Mouse (Mus musculus) heart, postnatal 25 days (tissue): ENCODE data around the gene Sh3bgrl2. TPM values are rescaled to one million over a fixed set of nuclear protein-coding genes. Genes with fewer than 3 reads are reported as not detected.

ENCODE experiments used
- DNase-seq: peaks from one replicate; pipeline ENCODE4 v3.0.0; 2022; ENCODE audit warnings: low spot score
- intact Hi-C: fragments of 180-260 bp; cut with DNase I; formaldehyde crosslinking; loops from one replicate; pipeline ENCODE4 v1.15.1; 2025
- total RNA-seq, 2 experiments: library from RNA; stranded (reverse); gene quantifications; 2 replicates each; pipeline ENCODE4 v1.2.3; 2021

The Sh3bgrl2 gene
- total RNA-seq, 2 experiments from 2014 or later, result 3.9 to 4.8 TPM

DNA sequence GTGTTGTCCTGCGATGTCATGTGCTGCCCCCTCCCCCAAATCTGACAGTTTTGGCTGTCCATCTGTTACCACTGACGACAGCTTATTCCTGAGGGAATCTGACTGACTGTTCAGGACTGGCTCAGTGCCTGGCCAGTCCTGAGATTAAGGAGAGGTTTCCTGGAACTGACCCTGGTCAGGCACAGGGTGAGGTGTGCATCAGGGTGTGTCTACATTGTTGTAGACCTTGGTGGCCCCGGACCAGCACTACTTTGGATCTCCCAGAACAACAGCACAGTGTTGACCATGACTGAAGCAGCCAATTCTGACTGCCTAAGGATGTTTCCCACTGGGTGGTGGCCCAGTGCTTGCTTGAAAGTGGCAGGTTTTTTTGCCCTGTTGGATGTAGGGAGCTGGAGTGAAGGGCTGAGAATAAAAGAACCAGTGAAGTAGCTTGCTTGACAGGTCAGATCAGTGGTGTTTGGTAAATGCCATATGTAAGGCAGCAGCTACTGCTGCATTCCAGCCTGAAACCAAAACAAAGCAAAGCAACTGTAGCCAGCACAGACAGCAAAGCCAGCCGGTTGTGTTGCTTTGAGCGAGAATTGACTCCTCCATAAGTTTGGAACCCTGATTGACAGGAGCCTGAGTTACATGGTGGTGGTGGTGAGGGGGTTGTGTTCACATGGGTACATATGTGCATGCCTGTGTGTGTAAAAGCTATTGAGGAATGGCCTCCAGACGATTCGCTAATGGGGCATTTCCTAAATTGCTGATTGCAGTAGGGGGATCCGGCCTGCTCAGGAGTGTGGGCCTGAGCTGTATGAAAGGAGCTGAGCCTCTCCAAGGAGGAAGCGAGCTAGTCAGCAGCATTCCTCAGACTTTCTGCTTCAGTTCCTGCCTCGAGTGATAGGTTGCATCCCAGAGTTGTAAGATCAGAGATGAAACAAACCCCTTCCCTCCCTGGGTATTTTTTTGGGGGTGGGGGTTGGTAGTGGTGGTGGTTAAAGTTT is 8.9 kb downstream of the Sh3bgrl2 start:
- DNase-seq, result peak; percentile 41
- intact Hi-C loops, result no loop called here

DNA sequence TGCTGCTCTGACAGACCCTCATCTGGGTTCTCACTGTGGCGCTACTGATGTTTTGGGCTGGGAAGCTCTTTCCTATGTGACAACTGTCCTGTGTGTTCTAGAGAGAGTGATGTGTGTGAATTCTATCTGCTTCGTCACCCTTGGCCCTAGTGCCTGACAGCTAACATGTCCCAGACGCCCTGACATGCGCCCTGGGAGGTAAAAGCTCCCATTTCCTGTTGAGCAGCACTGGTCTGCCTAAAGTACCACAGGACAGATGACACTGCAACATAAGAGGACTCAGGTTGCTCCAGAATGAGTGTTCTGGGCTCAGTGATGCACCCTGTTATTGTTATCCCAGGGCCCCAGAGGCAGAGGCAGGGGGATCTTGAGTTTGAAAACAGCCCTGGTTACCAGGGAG is 12.5 kb downstream of the Sh3bgrl2 start:
- no peak for DNase-seq
- intact Hi-C loops, result no loop called here

DNA sequence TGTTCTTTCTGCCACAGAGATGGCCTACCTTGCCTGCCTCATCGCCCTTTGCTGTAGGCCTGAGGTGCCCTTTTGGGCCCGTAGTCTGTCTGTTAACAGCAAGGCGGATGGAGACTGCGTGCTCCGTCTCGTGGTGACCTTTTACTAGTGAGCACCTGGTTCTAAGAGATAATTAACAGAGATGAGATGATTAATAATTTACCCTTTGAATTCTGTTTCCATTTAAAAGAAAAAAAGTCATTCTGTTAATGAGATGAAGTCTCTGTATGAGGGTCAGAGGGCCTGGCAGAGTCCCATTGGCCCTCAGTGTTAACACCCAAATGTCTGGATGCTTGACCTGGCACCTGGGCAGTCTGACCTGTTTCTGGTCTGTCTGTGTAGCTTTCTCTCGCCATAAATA is 14.8 kb downstream of the Sh3bgrl2 start:
- DNase-seq, result no peak
- intact Hi-C loops, result no loop called here

DNA sequence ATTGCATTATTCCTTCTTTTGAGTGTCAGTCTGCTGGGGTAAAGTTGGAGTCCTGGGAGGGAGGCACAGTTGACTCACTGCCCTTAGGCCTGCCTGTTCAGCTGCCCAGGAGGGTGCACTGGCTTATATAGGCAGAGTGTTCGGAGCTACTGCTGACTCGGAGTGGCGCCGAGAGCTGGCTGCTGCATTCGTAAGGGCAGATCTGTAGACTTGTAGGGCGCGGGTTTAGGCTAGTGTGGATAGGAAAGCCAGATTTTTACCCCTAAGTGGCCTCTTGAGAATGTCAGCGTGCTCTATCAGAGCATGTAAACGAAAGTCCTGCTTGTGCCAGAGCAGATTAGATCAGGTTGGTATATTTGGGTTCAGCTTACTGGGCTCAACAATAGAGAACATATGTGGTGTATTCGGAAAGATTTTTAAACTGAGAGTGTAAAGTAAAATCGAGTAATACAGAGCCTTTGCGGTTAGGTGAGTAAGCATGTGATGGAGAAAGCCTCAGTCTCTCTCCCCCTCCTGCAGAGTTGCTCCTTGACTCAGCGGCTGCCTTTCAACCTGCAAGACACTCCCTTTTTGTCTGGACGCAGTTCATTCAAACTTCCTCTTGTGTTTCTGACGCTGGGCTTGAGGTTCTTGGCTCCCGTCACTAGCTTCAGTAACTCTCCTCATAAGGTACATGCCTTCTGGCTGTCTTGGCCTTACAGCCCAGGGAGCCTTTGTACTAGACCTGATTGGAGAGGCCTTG is 15.9 kb downstream of the Sh3bgrl2 start:
- intact Hi-C loops, result no loop called here
- DNase-seq, result no peak

DNA sequence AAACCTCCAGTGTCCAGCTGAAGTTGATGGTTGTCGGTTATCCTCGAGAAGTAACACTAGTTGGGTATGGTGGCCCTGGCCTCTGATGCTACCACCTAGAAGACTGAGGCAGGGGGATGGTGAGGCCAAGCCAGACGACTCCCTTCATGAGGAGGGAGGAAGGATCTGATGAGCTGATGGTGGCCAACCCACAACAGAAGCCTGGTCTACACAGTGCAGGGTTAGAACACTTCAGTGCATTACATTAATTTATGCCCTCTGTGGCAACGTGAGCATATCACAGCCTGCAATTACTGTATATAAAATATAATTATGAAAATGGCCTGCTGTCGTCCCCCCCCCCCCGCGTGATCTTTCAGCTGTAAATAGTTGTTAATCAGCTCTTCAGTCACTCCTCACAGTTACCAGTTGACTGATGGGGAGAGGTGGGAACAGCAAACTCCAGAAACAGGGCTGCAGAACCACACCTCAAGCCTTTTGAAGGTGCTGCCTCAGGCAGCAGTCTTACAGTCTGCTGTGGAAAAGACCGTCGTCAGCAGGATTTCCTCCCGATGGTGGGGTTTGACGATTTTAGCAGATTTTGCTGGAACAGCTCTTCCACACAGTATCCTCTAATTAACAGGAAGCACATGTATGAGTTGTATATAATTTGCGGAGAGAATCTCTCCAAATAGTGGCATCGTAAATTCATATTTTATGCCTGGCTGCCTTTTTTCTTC is 17.0 kb downstream of the Sh3bgrl2 start:
- no peak for DNase-seq
- intact Hi-C loops, result no loop called here

DNA sequence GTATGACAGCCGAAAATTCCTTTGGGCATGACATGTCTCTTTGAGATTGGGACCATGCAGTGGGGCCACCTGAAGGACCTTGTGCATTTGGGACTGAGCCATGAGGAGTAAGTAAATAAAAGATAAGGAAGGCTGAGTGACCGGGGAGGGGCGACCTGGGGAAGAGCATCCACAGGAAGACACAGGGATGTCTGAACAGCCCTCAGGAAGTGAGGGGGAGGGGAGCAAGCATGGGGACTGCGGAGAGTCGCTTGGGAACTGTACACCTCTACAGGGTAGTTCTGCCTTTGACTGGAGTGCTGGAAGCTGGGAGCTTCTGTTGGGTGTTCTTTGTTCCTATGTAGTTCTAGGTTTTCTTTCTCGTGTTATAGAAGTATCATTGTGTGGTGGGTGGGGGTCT is 18.0 kb downstream of the Sh3bgrl2 start:
- no peak for DNase-seq
- intact Hi-C loops, result no loop called here

DNA sequence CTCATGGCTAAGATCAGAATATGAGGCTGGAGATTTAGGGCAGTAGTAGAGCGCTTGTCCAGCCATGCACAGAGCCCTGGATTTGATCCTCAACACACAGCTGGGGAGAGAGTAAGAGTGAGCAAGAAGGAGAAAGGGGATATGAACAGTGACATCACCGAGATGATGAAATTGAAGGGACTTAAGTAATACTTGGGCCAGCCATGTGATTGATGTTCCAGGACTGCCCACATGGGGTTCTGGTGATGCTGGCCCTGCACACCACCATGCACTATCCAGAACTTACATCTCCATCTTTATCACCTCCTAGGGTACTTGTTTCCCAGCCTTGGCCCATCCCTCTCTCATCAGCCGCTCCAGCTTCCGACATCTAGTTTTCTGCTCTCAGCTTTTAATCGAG is 20.0 kb downstream of the Sh3bgrl2 start:
- DNase-seq, result no peak
- intact Hi-C loops, result no loop called here

DNA sequence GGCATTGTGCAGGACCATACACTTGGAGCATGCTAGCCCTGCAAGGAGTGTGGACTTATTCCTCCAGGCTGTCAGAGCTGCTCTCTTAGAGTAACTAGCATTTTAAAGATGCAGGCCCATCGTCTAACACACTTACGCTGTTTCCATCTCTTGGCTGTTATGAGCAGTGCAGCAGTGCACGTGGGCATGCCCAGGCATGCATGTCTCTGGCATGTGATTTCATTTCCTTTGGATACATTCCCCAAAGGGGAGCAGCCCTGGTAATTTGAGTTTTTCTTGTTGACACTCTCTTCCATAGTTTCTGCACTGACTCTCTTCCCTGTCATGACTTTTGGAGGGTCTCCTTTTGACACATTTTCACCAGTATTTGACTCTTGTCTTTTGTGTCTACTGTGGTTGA is 20.8 kb downstream of the Sh3bgrl2 start:
- no peak for DNase-seq
- intact Hi-C loops, result no loop called here

DNA sequence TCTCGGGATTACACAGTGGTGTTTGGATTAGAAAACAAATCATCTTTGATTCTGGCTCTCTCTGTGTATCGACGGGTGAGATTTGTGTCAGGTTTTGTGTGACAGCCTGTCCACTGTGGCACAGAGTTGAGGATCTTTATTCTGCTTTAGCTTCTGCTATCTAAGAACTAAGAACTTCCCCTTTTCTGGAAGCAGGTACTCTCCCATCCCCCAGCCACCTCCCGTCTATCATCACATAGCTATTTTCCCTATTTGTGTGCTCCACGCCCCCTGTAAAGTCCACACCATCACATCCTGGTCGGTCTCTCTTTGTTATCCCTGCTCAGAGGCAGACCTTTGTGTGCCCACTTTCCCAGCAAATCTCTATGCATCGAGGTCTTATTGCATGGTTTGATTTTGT is 21.8 kb downstream of the Sh3bgrl2 start:
- intact Hi-C loops, result no loop called here
- no peak for DNase-seq

DNA sequence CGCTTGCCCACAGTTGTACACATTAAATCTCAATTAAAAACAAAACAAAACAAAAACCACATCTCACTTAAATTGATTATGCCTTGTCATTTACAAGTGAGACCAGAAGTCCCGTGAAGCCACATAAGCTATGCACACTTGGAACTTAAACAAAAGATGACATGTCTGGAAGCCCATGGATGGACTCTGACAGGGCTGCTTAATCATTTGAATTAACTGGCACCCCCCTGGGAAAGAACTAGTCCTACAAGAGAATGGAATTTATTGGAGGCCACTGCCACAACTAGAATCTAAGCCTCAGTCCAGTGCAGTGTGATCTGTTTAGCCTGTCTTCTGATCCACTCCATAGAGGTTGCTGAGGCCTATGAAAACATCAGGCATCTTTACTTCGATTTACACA is 23.2 kb downstream of the Sh3bgrl2 start:
- intact Hi-C loops, result no loop called here

DNA sequence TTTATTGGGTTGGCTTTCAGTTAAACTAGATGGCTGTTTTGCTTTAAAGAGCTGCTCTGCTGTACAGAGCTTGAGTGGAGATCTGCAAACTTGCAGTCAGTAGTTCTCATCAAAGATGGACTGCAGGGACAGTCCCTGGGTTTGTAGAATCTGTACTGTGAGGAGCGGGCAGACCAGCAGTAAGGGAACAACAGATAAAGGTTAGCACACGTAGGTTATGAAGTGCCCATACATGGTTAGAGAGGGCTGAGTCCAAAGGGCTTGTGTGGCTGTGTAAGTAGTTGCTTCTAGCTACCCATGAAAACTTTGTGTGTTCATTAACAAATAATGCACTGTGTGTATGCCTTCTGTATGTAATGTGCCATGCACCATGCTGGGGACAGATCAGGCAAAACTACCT is 24.2 kb downstream of the Sh3bgrl2 start:
- no peak for DNase-seq
- intact Hi-C loops, result no loop called here

More for the DNA sequence above, 23.2 kb downstream of the Sh3bgrl2 start:
- no peak for DNase-seq

DNA sequence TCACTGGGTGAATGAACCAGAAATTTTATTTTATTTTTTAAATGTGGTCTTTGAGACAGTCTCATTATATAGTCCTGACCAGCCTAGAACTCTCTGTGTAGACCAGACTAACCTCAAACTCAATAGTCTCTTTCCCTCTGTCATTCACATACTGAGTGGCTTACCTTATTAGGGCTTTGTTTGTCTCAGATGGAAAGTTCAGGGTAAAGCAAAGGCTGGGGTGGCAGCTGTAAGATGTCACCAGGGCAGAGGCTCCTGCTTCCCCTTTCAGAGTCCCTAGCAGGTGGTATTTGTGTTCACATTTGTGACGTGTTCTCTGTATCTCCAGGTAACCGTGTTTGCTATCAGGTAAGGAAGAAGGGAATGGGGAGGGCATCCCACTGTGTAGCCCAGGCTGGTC is 24.7 kb downstream of the Sh3bgrl2 start:
- DNase-seq, result no peak
- intact Hi-C loops, result no loop called here

DNA sequence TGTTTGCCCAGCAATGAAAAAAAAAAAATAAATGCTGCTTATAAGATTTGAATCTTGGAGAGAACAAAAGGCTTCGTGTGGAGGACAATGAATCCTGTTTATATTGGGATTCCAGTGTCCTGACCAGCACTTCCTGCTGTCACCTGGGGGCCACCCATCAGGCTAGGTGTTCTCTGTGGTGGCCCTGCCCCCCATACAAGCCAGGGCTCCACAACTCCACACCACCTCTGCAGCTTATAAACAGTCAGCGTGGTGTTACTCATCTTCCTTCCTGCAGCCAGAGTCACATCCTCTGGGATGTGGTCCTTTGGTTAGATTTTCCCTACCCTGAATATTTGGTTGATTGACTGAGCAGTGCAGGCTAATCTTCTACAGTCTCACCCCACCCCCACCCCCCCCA is 25.5 kb downstream of the Sh3bgrl2 start:
- intact Hi-C loops, result no loop called here
- DNase-seq, result no peak

DNA sequence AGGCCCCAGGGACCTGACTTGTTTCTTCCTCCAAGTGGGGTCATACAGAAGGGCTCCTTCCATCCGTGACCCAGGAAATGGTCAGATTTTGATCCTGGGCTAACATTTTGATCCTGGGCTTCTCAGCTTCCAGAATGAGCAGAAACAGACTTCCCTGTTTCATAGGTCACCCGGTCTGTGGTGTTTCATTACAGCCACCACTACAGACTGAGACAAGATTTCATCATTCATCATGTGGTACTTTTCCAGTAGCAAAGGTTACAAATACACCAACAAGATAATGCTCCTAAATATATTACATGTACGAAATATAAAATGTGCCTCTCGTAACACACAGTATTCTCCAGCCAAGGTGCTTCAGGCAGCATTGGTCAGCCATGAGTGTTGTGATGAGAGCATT is 27.3 kb downstream of the Sh3bgrl2 start:
- intact Hi-C loops, result no loop called here

DNA sequence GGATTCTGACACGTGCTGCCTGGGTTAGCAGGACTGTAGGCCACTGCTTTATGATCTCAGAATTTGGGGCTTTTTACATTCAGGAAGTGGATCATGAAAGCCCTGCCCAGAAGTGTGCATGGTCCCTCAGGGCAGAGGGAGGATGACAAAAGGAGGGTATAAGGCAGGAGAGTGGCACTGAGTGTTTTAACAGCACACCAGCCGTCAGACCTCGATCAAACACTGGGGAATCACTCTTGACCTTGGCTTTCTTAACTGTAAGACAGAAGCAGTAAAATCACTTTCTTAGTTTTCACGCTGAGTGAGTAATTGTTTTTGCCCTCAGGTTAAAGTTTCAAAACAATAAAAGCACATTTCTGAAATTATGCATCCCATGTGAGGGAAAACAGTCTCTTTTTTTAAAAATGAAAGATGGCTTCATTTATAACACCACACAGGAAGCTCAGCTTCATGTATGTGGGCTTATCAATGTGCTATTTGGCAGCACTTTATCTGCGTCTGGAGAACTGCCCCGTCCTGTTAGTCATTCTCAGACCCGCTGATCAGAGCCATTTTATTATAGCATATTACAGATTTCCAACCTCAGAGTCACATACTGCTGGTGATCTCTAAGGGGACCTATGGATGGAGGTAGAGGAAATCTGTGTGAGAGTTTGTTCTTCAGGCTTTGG is 28.0 kb downstream of the Sh3bgrl2 start:
- no peak for DNase-seq
- intact Hi-C loops, result loop anchor here (2.0 kb wide), 1 partner anchor 87 kb away; no protein-coding TSS in a partner anchor

More for the DNA sequence above, 27.3 kb downstream of the Sh3bgrl2 start:
- no peak for DNase-seq

DNA sequence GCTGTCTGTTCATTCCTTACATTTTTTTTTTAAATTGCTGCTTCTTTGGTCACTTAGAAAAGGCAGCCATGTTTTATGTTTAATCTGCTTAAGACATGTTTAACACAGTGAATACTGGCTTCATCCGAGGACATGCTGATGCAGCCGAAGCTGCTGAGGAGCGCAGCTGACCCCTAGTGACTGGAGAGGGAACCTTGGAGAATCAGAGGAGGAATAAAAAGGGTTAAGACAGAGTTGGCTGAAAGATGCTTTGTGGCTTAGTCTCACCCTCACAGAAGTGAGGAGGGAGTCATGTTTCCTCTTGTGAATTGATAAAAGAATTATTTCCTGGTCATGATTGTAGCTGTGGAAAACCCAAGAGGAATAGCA is 28.5 kb downstream of the Sh3bgrl2 start:
- intact Hi-C loops, result loop anchor here (2.0 kb wide), 1 partner anchor 88 kb away; no protein-coding TSS in a partner anchor

DNA sequence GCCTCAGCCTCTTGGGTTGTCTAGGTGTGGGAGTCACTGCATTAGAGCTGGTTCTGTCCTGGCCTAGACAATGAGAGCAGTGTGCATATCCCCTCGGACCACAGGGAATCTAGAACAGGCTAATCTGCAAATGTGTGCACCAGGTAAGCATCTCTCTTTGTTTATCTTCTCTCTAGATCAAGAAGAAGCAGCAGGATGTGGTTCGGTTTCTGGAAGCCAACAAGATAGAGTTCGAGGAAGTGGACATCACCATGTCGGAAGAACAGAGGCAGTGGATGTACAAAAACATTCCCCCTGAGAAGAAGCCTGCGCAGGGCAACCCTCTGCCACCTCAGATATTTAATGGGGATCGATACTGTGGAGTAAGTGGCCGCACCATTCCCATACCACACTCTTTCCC is 29.1 kb downstream of the Sh3bgrl2 start:
- DNase-seq, result no peak
- intact Hi-C loops, result loop anchor here (2.0 kb wide), 1 partner anchor 88 kb away; no protein-coding TSS in a partner anchor

More for the DNA sequence above, 28.5 kb downstream of the Sh3bgrl2 start:
- DNase-seq, result no peak

DNA sequence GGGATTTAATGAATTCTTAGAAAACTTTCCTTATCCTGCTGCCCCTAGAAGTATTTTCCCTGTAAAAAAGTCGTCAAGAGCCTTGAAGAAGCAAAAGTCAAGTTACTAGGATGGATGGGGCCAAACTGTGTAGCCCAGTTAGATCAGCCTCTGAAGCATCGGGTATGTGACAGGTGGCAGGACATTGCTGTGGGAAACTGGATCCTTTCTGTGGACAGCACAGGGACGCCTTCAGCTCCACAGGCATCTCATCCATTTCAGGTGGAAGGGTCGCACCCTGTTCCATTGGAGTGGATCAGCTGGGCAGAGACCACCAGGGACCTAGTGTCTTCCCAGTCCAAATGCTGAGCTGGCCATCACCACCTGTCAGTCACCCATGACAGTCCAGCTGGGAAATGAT is 30.9 kb downstream of the Sh3bgrl2 start:
- intact Hi-C loops, result no loop called here

DNA sequence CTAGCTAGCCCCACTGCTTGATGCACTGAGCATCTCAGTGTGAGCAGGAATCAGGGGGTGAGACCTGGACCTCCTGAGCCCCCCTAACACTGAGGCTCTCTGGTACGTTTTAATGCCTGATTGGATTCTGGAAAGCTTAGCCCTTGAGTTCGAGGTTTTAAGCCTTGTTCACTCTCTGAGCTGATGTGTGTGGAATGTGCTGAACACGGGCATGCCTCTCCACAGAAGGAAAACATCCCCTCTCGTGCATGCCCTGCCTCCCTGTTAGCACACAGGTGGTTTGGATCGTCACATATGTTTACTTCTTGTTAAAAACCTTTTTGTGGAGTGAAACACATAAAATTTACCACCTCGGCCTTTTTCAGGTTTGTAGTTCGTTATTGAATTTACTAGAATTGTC is 34.6 kb downstream of the Sh3bgrl2 start:
- intact Hi-C loops, result no loop called here
- no peak for DNase-seq

More for the DNA sequence above, 30.9 kb downstream of the Sh3bgrl2 start:
- DNase-seq, result no peak
